Mouse (Mus musculus): Measurements from ENCODE around the gene St3gal3. TPM values are rescaled to one million over a fixed set of nuclear protein-coding genes. Genes with fewer than 3 reads are reported as not detected.
A peak's percentile ranks its signal among the peaks of the same experiment; 100 is the strongest.

Gene St3gal3
- polyA plus RNA-seq, 1 experiment from 2014 or later = 9.6 TPM

GRCm38 (mm10) chr4:118061809-118062463, 72.8 kb downstream of the St3gal3 start:
- WGBS = 50% methylated on average over 9 of the region's 9 CpGs
- no peak overlapping the region for H3K4me3 ChIP-seq
- ATAC-seq (ENCODE audit: insufficient number of reproducible peaks, low FRiP score, low TSS enrichment, low read depth) = no peak
- no peaks in the 10 kb centered on the region for H3K27me3 ChIP-seq
- H3K4me1 ChIP-seq = peaks cover 31% of the 10 kb centered on the region
- H3K9ac ChIP-seq = no peak overlapping the region
- no peak overlapping the region for H3K27ac ChIP-seq
- H3K4me2 ChIP-seq = no peak overlapping the region
- no peaks in the 10 kb centered on the region for H3K9me3 ChIP-seq
- no peaks in the 10 kb centered on the region for H3K36me3 ChIP-seq

DNA sequence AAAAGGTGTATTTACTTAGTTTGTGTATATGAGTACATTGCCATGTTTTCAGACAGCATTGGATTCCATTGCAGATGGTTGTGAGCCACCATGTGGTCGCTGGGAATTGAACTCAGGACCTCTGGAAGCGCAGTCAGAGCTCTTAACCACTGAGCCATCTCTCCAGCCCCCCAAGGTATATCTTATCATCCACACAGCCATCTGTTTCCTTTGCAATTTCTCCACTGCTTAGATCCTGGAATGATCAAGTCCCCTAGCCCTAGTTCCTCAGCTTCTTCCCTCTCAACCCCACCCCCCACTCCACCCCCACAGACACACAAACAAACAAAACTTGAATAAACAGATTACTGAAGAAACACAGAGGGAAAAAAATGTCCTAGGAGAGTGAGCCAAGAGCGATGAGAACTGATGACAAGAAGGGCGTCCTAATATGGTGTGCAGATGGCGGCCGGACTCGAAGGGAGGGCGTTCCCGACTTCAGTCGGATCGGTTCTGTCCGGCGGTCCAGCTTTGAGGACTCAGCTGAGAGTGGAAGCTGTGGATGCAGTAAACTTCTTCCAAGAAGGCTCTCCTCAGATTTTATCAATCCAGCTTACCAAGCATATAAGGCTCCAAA, 73.7 kb downstream of the St3gal3 start:
- Histone ChIP-seq H3K36me3 (no peaks in the 10 kb centered on the region), H3K4me1 (peaks cover 39% of the 10 kb centered on the region), H3K9ac (no peak overlapping the region), H3K27me3 (no peaks in the 10 kb centered on the region), H3K4me2 (no peak overlapping the region), H3K4me3 (no peak overlapping the region), H3K9me3 (no peaks in the 10 kb centered on the region), H3K27ac (no peak overlapping the region)
- WGBS = 93% methylated on average over 13 of the region's 13 CpGs
- ATAC-seq (ENCODE audit: insufficient number of reproducible peaks, low FRiP score, low TSS enrichment, low read depth) = no peak

DNA sequence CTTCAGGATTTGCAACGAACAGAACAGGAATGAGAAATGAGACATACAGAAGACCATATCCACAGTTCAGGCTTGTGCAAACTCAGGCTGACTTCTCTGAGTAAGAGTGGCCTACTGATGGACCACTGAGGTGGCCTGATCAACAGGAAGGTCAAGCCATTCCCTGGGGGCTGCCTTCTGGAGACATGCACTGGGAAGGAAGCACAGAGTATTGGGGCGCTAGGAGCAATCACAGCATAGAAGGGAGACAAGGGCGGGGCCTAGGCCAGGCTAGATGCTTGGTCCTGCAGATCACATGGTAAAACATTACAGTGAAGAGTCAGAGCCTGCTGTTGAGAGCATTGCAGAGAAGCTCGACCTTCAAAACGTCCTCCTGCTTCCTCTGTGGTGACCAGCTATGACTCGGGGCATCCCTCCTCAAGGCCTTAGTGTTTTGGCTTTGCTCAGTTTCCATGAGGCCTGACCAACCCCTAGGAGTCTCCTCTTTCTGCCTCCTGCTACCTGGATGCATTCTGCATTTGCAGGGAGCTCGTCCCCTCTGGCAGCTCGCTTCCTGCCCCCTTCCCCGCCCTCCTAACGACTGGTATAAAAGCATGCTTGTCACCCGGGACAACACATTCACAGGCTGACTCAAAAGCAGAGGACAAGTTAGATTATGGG, 74.8 kb downstream of the St3gal3 start:
- no peak overlapping the region for H3K9ac ChIP-seq
- no peaks in the 10 kb centered on the region for H3K36me3 ChIP-seq
- no peak overlapping the region for H3K4me3 ChIP-seq
- 48% methylated on average over 11 of the region's 11 CpGs for WGBS
- no peaks in the 10 kb centered on the region for H3K9me3 ChIP-seq
- no peak overlapping the region for H3K4me2 ChIP-seq
- no peaks in the 10 kb centered on the region for H3K27me3 ChIP-seq
- H3K27ac ChIP-seq = no peak overlapping the region
- H3K4me1 ChIP-seq = peaks cover 44% of the 10 kb centered on the region
- ATAC-seq (ENCODE audit: insufficient number of reproducible peaks, low FRiP score, low TSS enrichment, low read depth) = no peak

DNA sequence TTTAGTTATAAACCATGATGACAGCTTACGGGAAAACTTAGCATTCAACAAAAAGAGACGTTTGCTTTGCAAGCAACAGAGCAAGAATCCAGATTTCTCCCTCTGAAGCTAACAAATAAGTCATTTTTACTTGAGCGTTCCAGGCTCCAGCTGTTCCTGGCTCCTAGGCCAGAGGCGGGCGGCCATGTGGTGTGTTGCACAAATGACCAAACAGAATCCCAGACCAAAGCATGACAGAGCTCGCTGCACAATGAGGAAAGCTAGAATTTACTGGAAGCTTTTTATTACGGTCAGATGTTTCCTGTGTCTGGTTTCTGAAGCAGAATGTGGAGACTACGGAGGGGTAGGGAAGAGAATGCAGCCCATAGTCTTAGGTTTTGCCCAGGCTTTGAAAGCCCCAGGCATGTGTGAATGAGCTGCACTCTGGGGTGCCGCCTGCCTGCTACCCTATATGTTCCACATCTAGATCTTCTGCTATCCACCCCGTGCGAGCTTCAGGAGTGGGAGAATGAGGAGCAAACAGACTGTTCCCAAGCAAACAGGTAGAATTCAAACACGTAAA, 76.5 kb downstream of the St3gal3 start:
- Histone ChIP-seq H3K9ac (no peak overlapping the region), H3K9me3 (no peaks in the 10 kb centered on the region), H3K27ac (peak overlapping the region; percentile 74), H3K4me1 (peaks cover 57% of the 10 kb centered on the region), H3K4me3 (no peak overlapping the region), H3K4me2 (no peak overlapping the region), H3K27me3 (no peaks in the 10 kb centered on the region), H3K36me3 (no peaks in the 10 kb centered on the region)
- WGBS = 22% methylated on average over 12 of the region's 12 CpGs
- no peak for ATAC-seq (ENCODE audit: insufficient number of reproducible peaks, low FRiP score, low TSS enrichment, low read depth)

GRCm38 (mm10) chr4:118057076-118057475, 77.6 kb downstream of the St3gal3 start:
- H3K27ac ChIP-seq = no peak overlapping the region
- no peak overlapping the region for H3K9ac ChIP-seq
- WGBS = 47% methylated on average over 2 of the region's 2 CpGs

GRCm38 (mm10) chr4:118054615-118055014, 80.1 kb downstream of the St3gal3 start:
- H3K4me1 ChIP-seq = peaks cover 46% of the 10 kb centered on the region
- WGBS = 27% methylated on average over 8 of the region's 8 CpGs
- 0 out of 2 replicates have a peak, but pooled peaks have one; percentile 21 for ATAC-seq (ENCODE audit: insufficient number of reproducible peaks, low FRiP score, low TSS enrichment, low read depth)
- no peak overlapping the region for H3K27ac ChIP-seq
- H3K36me3 ChIP-seq = no peaks in the 10 kb centered on the region
- H3K27me3 ChIP-seq = no peaks in the 10 kb centered on the region
- H3K9ac ChIP-seq = no peak overlapping the region
- H3K4me3 ChIP-seq = peak overlapping the region; percentile 4; the same call in 1 of the 2 replicates
- peak overlapping the region; percentile 31 for H3K4me2 ChIP-seq
- no peaks in the 10 kb centered on the region for H3K9me3 ChIP-seq

More at GRCm38 (mm10) chr4:118057076-118057475, 77.6 kb downstream of the St3gal3 start:
- Histone ChIP-seq H3K36me3 (no peaks in the 10 kb centered on the region), H3K4me1 (peaks cover 53% of the 10 kb centered on the region), H3K4me3 (no peak overlapping the region), H3K9me3 (no peaks in the 10 kb centered on the region), H3K4me2 (no peak overlapping the region), H3K27me3 (no peaks in the 10 kb centered on the region)
- no peak for ATAC-seq (ENCODE audit: insufficient number of reproducible peaks, low FRiP score, low TSS enrichment, low read depth)

GRCm38 (mm10) chr4:118053904-118054303, 80.8 kb downstream of the St3gal3 start:
- H3K27ac ChIP-seq = no peak overlapping the region
- peak overlapping the region; percentile 4; the same call in 1 of the 2 replicates for H3K4me3 ChIP-seq
- no peaks in the 10 kb centered on the region for H3K36me3 ChIP-seq
- H3K4me2 ChIP-seq = peak overlapping the region; percentile 31
- H3K9me3 ChIP-seq = no peaks in the 10 kb centered on the region
- no peaks in the 10 kb centered on the region for H3K27me3 ChIP-seq
- no peak for ATAC-seq (ENCODE audit: insufficient number of reproducible peaks, low FRiP score, low TSS enrichment, low read depth)
- peaks cover 46% of the 10 kb centered on the region for H3K4me1 ChIP-seq
- H3K9ac ChIP-seq = no peak overlapping the region
- WGBS = 75% methylated on average over 6 of the region's 6 CpGs

- ATAC-seq (ENCODE audit: insufficient number of reproducible peaks, low FRiP score, low TSS enrichment, low read depth) = no peak
- H3K4me3 ChIP-seq = no peak overlapping the region
- H3K4me2 ChIP-seq = no peak overlapping the region
- no peak overlapping the region for H3K9ac ChIP-seq
- H3K9me3 ChIP-seq = no peaks in the 10 kb centered on the region
- no peak overlapping the region for H3K27ac ChIP-seq
- no peaks in the 10 kb centered on the region for H3K36me3 ChIP-seq
- WGBS = 47% methylated on average over 12 of the region's 12 CpGs
- H3K27me3 ChIP-seq = no peaks in the 10 kb centered on the region
- H3K4me1 ChIP-seq = peaks cover 16% of the 10 kb centered on the region
These were observed 85.0 kb downstream of the St3gal3 start for GRCm38 (mm10) chr4:118049606-118050302.

GRCm38 (mm10) chr4:118044510-118044909, 90.2 kb downstream of the St3gal3 start:
- H3K4me2 ChIP-seq = no peak overlapping the region
- H3K9ac ChIP-seq = no peak overlapping the region
- no peak for ATAC-seq (ENCODE audit: insufficient number of reproducible peaks, low FRiP score, low TSS enrichment, low read depth)
- no peaks in the 10 kb centered on the region for H3K9me3 ChIP-seq
- no peaks in the 10 kb centered on the region for H3K36me3 ChIP-seq
- no peak overlapping the region for H3K4me3 ChIP-seq
- H3K4me1 ChIP-seq = peaks cover 41% of the 10 kb centered on the region
- H3K27me3 ChIP-seq = no peaks in the 10 kb centered on the region
- no peak overlapping the region for H3K27ac ChIP-seq
- WGBS = 54% methylated on average over 9 of the region's 9 CpGs

- 50% methylated on average over 8 of the region's 8 CpGs for WGBS
- Histone ChIP-seq H3K4me2 (no peak overlapping the region), H3K27ac (peak overlapping the region; percentile 47; the same call in 1 of the 2 replicates), H3K36me3 (no peaks in the 10 kb centered on the region), H3K27me3 (no peaks in the 10 kb centered on the region), H3K4me1 (peaks cover 36% of the 10 kb centered on the region), H3K9me3 (no peaks in the 10 kb centered on the region), H3K4me3 (no peak overlapping the region), H3K9ac (no peak overlapping the region)
- no peak for ATAC-seq (ENCODE audit: insufficient number of reproducible peaks, low FRiP score, low TSS enrichment, low read depth)
These were observed 91.2 kb downstream of the St3gal3 start for GRCm38 (mm10) chr4:118043331-118044002.

DNA sequence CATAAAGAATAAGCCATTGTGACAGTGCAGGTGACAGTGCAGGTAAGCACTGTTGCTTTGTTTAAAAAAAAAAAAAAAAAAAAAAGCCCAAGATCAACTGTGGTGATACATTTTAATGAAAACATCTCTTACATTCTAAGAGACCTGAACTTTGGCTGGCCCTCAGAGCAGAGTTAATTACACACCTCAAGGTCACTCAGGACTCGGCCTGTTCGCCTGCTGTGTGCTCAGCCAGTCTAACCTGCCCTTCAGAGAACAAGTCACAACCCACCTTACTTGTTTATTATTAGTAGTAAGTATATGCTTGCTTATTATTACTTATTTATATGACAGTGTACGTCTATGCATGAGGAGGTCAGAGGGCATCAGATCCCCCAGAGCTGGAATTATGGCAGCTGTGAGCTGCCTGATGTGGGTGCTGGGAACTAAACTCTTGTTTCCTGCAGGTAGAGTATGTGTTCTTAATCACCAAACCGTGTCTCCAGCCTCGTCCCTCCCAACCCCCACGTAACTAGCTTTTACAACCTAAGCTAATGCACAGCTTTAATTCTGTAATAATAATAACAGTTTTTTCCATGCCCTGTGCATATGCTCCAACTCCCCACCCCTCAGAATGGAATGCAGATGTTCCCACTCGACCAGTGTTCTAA, 91.9 kb downstream of the St3gal3 start:
- 29% methylated on average over 7 of the region's 7 CpGs for WGBS
- Histone ChIP-seq H3K9ac (no peak overlapping the region), H3K27me3 (no peaks in the 10 kb centered on the region), H3K27ac (no peak overlapping the region), H3K9me3 (no peaks in the 10 kb centered on the region), H3K4me2 (no peak overlapping the region), H3K4me1 (peaks cover 36% of the 10 kb centered on the region), H3K36me3 (no peaks in the 10 kb centered on the region), H3K4me3 (no peak overlapping the region)
- ATAC-seq (ENCODE audit: insufficient number of reproducible peaks, low FRiP score, low TSS enrichment, low read depth) = no peak
